Mouse (Mus musculus) ZHBTc4 (cell line): ENCODE data around the gene Zfp874b.
"Not testable (repeated sequence)": the region's sequence is repeated elsewhere in the genome, so short reads cannot be mapped to it uniquely, and the experiment has no call there.

ENCODE experiments used
- DNase-seq: peaks from one replicate; pipeline ENCODE4 v3.0.0-alpha.2; 2011; ENCODE audit warnings: low read depth, low spot score

Zfp874b gene

GRCm38 (mm10) chr13:67483625-67484423 is at the start of gene Zfp874b:
Gene Zfp874b (minus strand): TSS chr13:67484258.
- DNase-seq = peak; percentile 93

DNA sequence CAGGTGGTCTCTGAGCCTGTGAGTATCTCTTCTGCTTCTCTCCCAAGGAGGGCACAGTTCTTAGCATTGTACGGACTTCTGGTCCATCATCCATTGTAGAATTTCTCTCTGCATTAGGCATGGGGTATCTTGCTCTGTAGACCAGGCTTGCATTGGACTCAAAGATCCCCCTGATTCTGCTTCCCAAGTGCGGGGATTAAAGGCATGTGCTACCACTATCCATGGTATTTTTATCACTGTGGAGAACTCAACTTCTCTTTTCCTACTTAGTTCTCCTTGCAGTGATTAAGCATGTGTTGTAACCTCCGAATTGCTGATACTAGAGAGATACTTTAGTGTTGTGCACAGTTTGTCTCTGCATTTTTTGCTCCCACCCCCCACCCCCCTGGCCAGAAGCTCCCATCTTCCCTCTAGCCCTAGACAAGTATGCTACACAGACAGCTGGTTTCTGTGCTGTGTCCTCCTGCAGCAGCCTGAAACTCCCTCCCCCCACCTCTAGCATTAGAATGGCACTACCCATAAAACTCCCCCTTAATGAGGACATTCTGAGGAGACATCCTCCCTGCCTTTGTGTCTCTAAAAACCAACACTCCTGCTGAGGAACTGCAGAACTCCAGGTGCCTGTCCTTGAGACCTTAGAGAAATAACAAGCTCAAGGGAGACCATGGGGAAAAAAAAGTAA is 43.1 kb upstream of the Zfp874b start:
- DNase-seq = peak; percentile 66

DNA sequence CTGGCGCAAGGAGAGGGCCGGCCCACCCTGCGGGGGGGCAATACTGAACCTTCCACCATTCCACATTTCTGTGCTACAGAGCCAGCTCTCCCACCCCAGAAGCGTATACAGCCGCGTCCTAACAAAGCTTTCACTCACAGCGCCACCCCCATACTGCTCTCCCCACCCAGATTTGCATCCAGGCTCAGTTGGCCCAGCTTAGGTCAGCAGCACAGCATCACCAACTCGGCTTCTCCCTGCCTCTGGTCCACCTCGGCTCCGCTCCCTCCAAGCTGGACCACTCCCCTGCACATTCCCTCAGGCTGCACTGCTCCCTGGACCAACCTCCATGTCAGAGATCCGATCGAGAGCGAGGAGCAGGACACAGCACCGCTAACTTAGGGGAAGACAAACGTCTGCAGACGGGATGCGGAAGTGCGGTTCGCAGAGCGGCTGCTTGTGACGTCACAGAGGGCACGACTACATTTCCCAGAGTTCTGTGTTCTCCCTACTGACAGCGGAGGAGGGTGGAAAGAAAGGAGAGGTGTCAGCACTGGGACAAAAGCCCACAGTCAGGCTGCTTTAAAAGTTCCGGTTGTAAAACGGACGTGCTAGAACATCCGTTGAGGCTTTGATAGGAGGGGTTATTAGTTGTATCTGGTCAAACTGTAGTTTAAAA is 41.8 kb upstream of the Zfp874b start, which contains the start of the genes Gm26965 and Zfp87:
TSS of gene Gm26965 (minus strand) at position 399 of the 658 bp plus-strand sequence.
TSS of gene Zfp87 (minus strand) at position 425 of the 658 bp plus-strand sequence.
- peak; percentile 97 for DNase-seq

- DNase-seq = no peak
Measured at GRCm38 (mm10) chr13:67500908-67501307, 16.9 kb upstream of the Zfp874b start.

- peak; percentile 93 for DNase-seq
Measured at GRCm38 (mm10) chr13:67500084-67500719, 16.1 kb upstream of the Zfp874b start, which contains the start of gene Zfp58. Gene Zfp58 (minus strand): TSS chr13:67500555.

DNA sequence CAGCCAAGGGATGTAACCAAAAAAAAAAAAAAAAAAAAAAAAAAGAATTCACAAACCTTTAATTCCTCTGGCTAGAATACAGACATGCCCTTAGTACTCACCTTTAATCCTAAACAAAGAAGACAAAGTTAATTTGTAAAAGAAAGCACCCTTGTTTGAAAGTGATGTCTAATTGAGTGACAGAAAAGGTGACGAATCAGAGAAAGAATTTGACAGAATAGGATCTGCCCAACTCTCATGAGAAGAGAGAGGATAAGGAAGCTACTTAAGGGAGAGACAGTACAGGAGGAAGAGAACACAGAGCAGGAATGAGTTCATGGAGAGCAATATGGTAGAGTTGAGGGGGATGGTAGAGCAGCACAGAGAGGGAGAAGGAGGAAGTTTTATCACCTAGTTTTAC is 11.6 kb upstream of the Zfp874b start:
- peak; percentile 72 for DNase-seq

GRCm38 (mm10) chr13:67484424-67484811 is 360 bp upstream of the Zfp874b start:
- no peak for DNase-seq

DNA sequence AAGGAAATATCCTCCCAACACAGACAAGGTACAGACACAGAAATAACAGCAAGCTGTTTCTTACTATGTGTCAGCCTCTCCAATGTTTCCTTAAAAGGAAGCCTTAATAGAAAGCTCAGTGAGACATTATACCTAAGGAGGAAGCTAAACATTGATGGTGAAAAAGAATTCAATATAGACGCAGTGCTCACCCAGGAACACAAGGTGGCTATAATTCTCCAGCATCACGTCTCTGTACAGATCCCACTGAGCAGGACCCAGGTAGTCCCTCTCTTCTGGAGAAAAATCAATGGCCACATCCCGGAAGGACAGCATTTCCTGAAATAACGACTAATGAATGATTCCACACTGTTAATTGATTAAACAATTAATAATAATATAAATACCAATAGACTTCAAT is 2.5 kb downstream of the Zfp874b start:
- DNase-seq = no peak

DNA sequence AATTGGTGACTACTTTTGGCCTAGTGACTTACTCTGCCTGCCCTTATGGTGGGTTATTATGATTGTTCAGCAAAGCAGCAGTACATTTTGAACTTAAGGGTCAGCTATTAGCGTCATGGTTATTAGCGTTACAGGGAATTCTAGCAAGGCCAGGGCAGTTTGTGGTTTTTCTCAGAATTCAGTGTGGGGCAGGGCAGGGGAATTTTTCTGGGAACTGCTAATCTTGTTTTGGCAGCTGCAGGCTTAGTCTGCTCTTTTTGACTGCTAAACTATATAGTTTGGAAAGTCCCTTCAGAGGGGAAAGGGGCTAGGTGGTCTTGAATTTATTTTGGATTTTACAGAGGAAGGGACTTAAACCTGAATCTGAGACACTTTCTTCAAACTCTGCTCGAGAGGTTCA is 14.8 kb downstream of the Zfp874b start:
- no peak for DNase-seq

DNA sequence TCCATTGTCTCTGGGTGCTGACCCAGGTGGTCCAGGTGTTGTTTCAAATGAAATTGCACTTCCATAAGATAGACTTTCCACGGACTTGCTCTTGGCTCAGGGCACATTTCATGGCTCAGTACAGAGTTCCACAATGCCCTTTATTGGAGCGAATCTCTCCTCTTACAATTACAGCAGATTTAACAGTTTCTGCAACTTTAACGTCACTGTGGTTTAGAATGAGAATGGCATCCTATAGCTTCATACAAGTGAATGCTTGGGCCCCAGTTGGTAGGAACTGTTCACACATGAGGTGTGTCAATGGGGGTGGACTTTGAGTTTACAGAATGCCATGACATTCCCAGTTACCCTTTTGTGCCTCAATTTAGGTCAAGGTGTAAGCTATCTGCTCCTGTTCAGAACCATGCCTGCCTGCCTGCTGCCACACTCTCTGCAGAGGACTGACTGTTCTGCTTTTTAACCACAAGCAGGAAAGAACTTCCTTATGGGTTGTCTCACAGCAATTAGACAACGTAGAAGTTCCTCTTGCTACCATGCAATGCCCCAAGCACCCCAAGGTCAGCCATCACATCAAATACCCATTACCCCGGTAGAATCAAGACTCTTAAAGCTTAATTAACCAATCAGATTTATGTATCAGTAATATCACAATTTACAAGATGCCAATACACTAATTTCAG is 20.4 kb downstream of the Zfp874b start:
- not testable (repeated sequence) for DNase-seq

GRCm38 (mm10) chr13:67452021-67452309 is 32.1 kb downstream of the Zfp874b start:
- DNase-seq = no peak

GRCm38 (mm10) chr13:67451172-67452020 is 32.7 kb downstream of the Zfp874b start, which contains the start of gene Zfp874a:
Gene Zfp874a (minus strand): TSS chr13:67451624.
- peak; percentile 85 for DNase-seq

DNA sequence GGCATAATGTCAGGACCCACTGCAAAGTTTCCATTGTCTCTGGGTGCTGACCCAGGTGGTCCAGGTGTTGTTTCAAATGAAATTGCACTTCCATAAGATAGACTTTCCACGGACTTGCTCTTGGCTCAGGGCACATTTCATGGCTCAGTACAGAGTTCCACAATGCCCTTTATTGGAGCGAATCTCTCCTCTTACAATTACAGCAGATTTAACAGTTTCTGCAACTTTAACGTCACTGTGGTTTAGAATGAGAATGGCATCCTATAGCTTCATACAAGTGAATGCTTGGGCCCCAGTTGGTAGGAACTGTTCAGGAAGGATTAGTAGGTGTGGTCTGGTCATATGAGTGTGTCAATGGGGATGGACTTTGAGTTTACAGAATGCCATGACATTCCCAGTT is 47.0 kb downstream of the Zfp874b start:
- not testable (repeated sequence) for DNase-seq

DNA sequence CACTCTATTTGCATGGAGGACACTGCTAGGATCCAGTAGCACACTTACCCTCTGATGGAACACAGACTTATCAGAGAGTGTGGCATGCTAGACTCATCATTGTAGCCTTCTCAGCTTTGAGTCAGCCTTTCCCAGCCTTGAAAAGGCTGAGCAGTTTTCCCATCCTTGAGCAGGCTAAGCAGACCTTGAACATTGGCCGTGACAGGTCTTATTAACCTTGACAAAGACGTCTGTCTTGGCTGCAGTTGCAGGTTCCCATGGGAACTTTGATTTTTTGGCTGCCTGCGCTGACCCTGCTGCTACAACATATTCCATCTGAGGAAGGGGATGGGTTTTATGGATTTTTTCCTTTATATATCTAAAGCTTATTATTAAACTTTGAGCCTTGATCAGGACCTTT is 55.9 kb downstream of the Zfp874b start:
- DNase-seq = peak; percentile 37

DNA sequence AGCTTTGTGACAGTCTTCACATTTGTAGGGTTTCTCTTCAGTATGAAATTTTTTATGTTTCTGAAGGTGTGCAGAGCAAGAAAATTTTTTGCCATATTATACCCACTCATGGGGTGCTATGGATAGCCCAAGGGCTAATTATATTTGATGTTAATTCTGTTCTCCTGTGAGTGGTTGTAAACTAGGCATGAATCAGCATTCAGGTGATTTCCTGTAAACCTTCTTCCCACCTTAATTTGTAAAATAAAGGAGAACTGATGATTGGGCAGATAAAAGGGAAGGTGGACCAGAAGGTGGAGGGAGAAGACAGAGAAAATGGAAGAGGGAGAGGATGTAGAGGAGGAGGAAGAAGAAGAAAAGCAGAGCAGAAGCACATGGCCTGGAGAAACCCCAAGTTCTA is 58.4 kb downstream of the Zfp874b start:
- DNase-seq = peak; percentile 40

DNA sequence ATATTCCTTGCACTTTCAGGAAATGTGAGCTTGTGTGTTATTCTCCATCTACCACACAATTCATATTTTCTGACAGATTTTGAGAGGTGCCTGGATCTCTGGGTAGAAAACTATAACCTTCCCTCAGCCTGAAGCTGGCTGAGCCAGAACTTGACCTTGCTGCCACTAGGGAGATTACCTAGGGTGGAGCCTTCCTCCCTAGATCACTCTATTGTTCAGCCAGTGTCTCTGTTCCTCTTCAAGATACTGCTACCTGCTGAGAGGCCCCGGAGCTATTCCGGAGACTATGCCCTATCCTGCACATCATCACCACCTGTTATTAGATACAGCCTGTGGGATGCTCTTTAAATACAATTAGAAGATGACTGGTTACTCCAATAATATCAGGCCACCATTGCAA is 61.5 kb downstream of the Zfp874b start:
- peak; percentile 53 for DNase-seq
